Mouse (Mus musculus) ES-E14 (cell line): ENCODE measurements around the gene Hs1bp3. TPM values are rescaled to one million over a fixed set of nuclear protein-coding genes. Genes with fewer than 3 reads are reported as not detected.

Experiments used
- DNase-seq: peaks from one replicate; pipeline ENCODE4 v3.0.0-alpha.2; 2013; ENCODE audit warnings: low read depth, low spot score
- H3K27ac ChIP-seq: 2 replicates; pipeline ENCODE4 v1.5.1; 2012; ENCODE audit warnings: low read depth, mild to moderate bottlenecking, low read length, moderate library complexity, mixed read lengths; ENCODE audit not compliant: poor library complexity, insufficient read depth, severe bottlenecking
- H3K36me3 ChIP-seq: 2 replicates; pipeline ENCODE4 v1.6.1; 2012; ENCODE audit warnings: mild to moderate bottlenecking, low read length, moderate library complexity, mixed read lengths; ENCODE audit not compliant: control insufficient read depth, poor library complexity, insufficient read depth, severe bottlenecking
- H3K4me1 ChIP-seq, 2 experiments: fragments of 150-350 bp in 1 of 2; sonication (generic) in 1 of 2; 2 replicates each; pipeline ENCODE4 v1.6.1; 2012; ENCODE audit warnings: low read length in 2 of 2, mild to moderate bottlenecking in 1 of 2, mixed read lengths in 1 of 2; ENCODE audit not compliant: control insufficient read depth in 2 of 2, insufficient read depth in 2 of 2, poor library complexity in 1 of 2
- H3K4me3 ChIP-seq, 2 experiments: fragments of 150-350 bp in 1 of 2; sonication (generic) in 1 of 2; 2 replicates each; pipeline ENCODE4 v1.5.1; 2012; ENCODE audit warnings: low read length in 2 of 2, low read depth in 1 of 2, mild to moderate bottlenecking in 1 of 2, mixed read lengths in 1 of 2; ENCODE audit not compliant: insufficient read depth in 1 of 2, poor library complexity in 1 of 2, severe bottlenecking in 1 of 2
- H3K9ac ChIP-seq: 2 replicates; pipeline ENCODE4 v1.6.1; 2012; ENCODE audit warnings: low read depth, mild to moderate bottlenecking, low read length, mixed read lengths; ENCODE audit not compliant: poor library complexity, insufficient read depth, severe bottlenecking
- H3K9me3 ChIP-seq: fragments of 150-350 bp; sonication (generic); 2 replicates; pipeline ENCODE4 v1.6.1; 2012; ENCODE audit warnings: low read depth, mild to moderate bottlenecking, low read length; ENCODE audit not compliant: control insufficient read depth, insufficient read depth
- CHD2 ChIP-seq: IDR thresholded peaks from 2 replicates; pipeline ENCODE4 v1.6.1; 2014; ENCODE audit warnings: mild to moderate bottlenecking, low read depth, low read length, inconsistent platforms
- HCFC1 ChIP-seq: IDR thresholded peaks from 2 replicates; pipeline ENCODE4 v1.6.1; 2012; ENCODE audit warnings: low read length, inconsistent platforms, borderline replicate concordance; ENCODE audit not compliant: insufficient read depth
- MAFK ChIP-seq: IDR thresholded peaks from 2 replicates; pipeline ENCODE4 v1.6.1; 2014; ENCODE audit warnings: mild to moderate bottlenecking, low read depth, low read length, inconsistent platforms; ENCODE audit not compliant: insufficient read depth
- ZC3H11A ChIP-seq: IDR thresholded peaks from 2 replicates; pipeline ENCODE4 v1.6.1; 2012; ENCODE audit warnings: low read depth, mild to moderate bottlenecking, inconsistent platforms, low read length, borderline replicate concordance
- ZNF384 ChIP-seq: IDR thresholded peaks from 2 replicates; pipeline ENCODE4 v1.6.1; 2012; ENCODE audit warnings: low read depth, low read length, inconsistent platforms
- in situ Hi-C, 2 experiments: fragments of 600-800 bp; cut with MboI; formaldehyde crosslinking; loops; one replicate each; pipeline ENCODE4 v1.15.1; 2025; ENCODE audit warnings: low sequenced_read_pairs in 2 of 2, inconsistent platforms in 1 of 2; ENCODE audit not compliant: unreplicated experiment in 2 of 2
- total RNA-seq: library from RNA; depleted of rRNA; stranded (reverse); fragments of 300-350 nt; gene quantifications from 2 replicates; pipeline ENCODE4 v1.2.3, GENCODE M21; 2012

The Hs1bp3 gene
- total RNA-seq, 1 experiment = 7.9 TPM

DNA sequence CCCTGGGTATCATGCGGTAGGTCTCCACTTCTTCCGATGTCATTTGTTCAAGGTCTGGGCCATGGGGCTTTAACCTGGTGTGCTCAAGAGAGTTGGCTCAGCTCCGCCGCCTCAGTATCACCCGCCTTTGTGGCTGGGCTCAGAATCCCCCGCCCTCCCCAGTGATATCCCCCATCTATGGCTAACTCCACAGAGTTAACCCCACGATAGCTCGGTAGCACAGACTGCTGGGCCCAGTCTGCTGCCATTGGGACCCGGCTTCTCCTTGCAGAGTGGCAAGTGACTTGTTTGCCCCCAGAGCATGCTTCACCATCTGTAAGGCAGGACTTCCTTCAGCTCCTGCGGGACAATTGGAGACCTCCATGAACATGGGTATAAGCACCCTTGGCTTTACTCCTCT is 10.9 kb downstream of the Hs1bp3 start:
- DNase-seq = no peak
- no peak for TF ChIP-seq CHD2
- TF ChIP-seq MAFK = no peak
- TF ChIP-seq ZNF384 = no peak
- no peak for TF ChIP-seq HCFC1
- no peak for TF ChIP-seq ZC3H11A
- H3K9ac ChIP-seq = no peak overlapping the region
- peaks cover 38% of the 10 kb centered on the region for H3K36me3 ChIP-seq
- H3K4me3 ChIP-seq = peak overlapping the region in 1 of 2 experiments; percentile 15; a peak in 1 of 4 replicates
- no peak overlapping the region for H3K27ac ChIP-seq
- H3K4me1 ChIP-seq = peaks cover 0 to 17% of the 10 kb centered on the region in 2 experiments; a peak in 1 of 4 replicates
- no peaks in the 10 kb centered on the region for H3K9me3 ChIP-seq
- in situ Hi-C loops = loop anchor here (5.0 to 10.0 kb wide), 2 partner anchors 178 to 191 kb away; partner anchors contain the start of gene Rhob (in 1 of the 2)

DNA sequence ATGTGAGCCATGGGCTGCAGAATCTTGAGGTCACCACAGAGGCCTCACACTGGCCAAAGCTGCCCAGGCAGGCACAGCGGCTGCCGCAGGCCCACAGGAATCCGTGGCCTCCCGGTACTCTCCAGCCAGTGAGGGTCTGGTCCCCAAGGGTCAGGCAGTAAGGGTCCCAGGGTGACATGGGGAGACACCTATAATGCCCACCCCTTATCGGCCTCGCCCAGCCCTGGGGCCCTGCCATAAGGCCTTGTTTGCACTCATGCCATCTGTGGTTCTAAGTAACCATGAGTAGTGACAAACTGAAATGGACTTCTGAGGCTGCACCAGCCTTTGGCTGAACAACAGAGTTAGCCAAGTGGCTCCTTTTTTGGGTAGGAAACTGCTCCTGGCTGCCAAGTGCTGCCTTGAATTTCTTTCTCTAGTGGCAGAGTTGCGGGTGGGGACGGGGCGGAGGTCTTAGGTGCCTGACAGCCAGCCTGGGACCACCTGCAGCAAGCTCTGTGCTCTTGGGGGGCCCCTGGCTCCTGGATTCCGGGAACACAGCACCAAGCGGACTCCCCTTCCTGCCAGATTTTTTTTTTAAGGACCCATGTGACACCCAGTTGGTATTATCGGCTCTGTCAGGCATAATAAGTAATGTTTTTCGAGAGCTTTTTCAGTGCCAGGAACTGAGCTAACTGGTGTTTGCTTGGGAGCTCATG is 12.2 kb downstream of the Hs1bp3 start:
- Histone ChIP-seq H3K4me3 (no peak overlapping the region; a peak in 1 of 4 replicates), H3K36me3 (peaks cover 42% of the 10 kb centered on the region), H3K9me3 (no peaks in the 10 kb centered on the region), H3K4me1 (peaks cover 0 to 11% of the 10 kb centered on the region in 2 experiments; a peak in 1 of 4 replicates), H3K27ac (no peak overlapping the region), H3K9ac (no peak overlapping the region; the same call in 1 of the 2 replicates)
- in situ Hi-C loops = loop anchor here in 1 of 2 experiments (10.0 kb wide), 1 partner anchor 189 kb away; no protein-coding TSS in a partner anchor
- TF ChIP-seq CHD2 (no peak), MAFK (no peak), ZC3H11A (no peak), ZNF384 (no peak)
- DNase-seq = no peak

DNA sequence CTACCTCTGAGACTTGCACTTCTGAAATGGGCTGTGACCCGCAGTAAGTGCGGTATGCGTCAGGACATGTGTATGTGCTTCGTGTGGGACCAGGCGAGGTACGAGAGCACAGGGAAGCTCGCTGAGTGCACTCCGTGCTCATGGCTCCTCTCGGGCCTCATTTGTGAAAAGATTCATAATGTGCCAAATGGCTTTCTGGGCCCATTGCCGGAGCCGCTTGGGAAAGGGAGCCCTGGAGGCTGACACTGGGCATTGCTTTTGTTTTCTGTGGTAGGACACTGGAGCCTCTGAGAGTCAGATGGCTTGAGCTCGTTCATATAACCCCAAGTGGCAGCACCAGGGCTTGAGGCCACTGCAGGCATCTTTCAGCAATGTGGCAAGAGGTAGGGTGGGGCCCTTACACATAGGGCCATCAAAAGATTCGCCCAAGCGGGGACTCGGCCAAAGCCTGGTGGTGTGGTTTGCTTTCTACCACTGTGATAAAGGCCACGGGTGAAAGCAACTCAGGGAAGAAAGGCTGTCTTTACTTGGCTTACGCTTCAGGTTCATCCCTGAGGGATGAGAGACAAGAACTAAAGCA is 12.8 kb downstream of the Hs1bp3 start:
- Histone ChIP-seq H3K4me3 (no peak overlapping the region), H3K9ac (no peak overlapping the region), H3K36me3 (peaks cover 39% of the 10 kb centered on the region), H3K4me1 (peaks cover 0 to 11% of the 10 kb centered on the region in 2 experiments; a peak in 1 of 4 replicates), H3K27ac (no peak overlapping the region), H3K9me3 (no peaks in the 10 kb centered on the region)
- TF ChIP-seq CHD2 (no peak), ZNF384 (no peak), MAFK (no peak), ZC3H11A (no peak), HCFC1 (no peak)
- DNase-seq = no peak
- in situ Hi-C loops = loop anchor here in 1 of 2 experiments (10.0 kb wide), 1 partner anchor 189 kb away; no protein-coding TSS in a partner anchor

DNA sequence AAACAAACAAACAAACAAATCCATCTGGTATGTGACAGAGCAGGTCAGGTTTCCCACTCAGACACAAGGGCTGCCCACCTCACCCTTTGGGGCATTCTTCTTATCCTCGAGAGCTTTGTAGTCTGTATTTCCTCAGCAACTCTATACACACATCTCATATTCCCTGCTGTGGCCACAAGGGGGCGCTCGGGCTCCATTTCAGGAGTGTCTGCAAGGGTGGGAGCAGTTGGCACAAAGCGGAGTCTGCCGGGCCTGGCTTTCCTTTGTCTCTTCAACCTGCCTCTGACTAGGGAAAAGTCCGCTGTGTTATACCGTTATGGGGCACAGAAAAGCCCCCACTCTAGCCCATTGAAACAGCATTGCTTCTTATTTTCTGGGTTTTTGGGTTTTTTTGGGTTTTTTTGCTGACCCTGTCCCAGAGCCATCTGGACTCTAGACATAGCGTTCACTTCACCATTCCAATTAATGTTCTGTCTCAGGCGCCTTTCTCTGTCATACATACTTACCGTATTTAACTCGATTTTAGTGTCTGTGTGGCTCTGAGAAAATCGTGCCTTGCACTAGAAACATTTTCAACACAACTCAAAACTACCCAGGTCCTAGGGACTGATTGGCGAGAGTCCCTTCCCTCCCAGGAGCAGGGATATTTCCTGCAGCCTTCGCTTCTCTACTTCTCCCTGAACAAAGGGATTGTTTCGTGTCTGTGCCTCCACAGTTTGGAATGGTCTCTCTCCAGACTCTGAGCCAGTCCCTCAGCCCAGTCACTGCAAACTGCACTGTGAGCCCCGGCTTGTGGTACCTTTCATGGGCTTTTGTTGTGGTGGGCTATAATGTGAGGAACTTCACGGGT is 13.8 kb downstream of the Hs1bp3 start:
- H3K36me3 ChIP-seq = peaks cover 38% of the 10 kb centered on the region; the same call in 1 of the 2 replicates
- in situ Hi-C loops = loop anchor here in 1 of 2 experiments (10.0 kb wide), 1 partner anchor 188 kb away; no protein-coding TSS in a partner anchor
- H3K27ac ChIP-seq = no peak overlapping the region

More for the DNA sequence above, 13.8 kb downstream of the Hs1bp3 start:
- Histone ChIP-seq H3K4me3 (no peak overlapping the region), H3K9me3 (no peaks in the 10 kb centered on the region), H3K9ac (no peak overlapping the region), H3K4me1 (peaks cover 0 to 11% of the 10 kb centered on the region in 2 experiments; a peak in 1 of 4 replicates)
- TF ChIP-seq HCFC1 = no peak
- TF ChIP-seq ZC3H11A = peak; percentile 84
- peak; percentile 79 for DNase-seq
